Mouse (Mus musculus) bone marrow, adult 2 months (tissue): ENCODE results near the gene 4933428G20Rik. TPM values are rescaled to one million over a fixed set of nuclear protein-coding genes. Genes with fewer than 3 reads are reported as not detected.
A peak's percentile ranks its signal among the peaks of the same experiment; 100 is the strongest.

Source experiments
- H3K27ac ChIP-seq: fragments of 200-500 bp; 2 replicates; pipeline ENCODE4 v1.5.1; 2012; ENCODE audit warnings: low read depth, mild to moderate bottlenecking, control low read depth, inconsistent platforms, low read length; ENCODE audit not compliant: control insufficient read depth, poor library complexity, insufficient read depth
- H3K4me1 ChIP-seq: fragments of 200-500 bp; 2 replicates; pipeline ENCODE4 v1.6.1; 2011; ENCODE audit warnings: low read length; ENCODE audit not compliant: control insufficient read depth, insufficient read depth
- H3K4me3 ChIP-seq: fragments of 200-500 bp; replicated peaks from 2 replicates; pipeline ENCODE3; 2011; ENCODE audit warnings: mild to moderate bottlenecking, low read depth, low read length, control low read depth; ENCODE audit not compliant: control insufficient read depth
- CTCF ChIP-seq: fragments of 200-500 bp; IDR thresholded peaks from 2 replicates; pipeline ENCODE4 v1.5.1; 2011; ENCODE audit warnings: low read length, control low read depth; ENCODE audit not compliant: control insufficient read depth, insufficient read depth
- POLR2A ChIP-seq: fragments of 200-500 bp; IDR thresholded peaks from 2 replicates; pipeline ENCODE4 v1.6.1; 2011; ENCODE audit warnings: low read depth, mild to moderate bottlenecking, control low read depth, low read length, borderline replicate concordance; ENCODE audit not compliant: control insufficient read depth
- WGBS: fragments of 180-500 bp; shearing (Covaris S2); methylation state at CpG from one replicate; pipeline ENCODE4 v1.1.7; 2018; 5-methylcytosine and 5-hydroxymethylcytosine counted together
- polyA plus RNA-seq: library from polyadenylated mRNA; stranded (reverse); fragments of >200 nt; gene quantifications from 2 replicates; pipeline ENCODE4 v1.2.4, GENCODE M21; 2011; ENCODE audit warnings: low replicate concordance; ENCODE audit not compliant: missing spikeins, insufficient read depth, insufficient read length

The 4933428G20Rik gene
- polyA plus RNA-seq, 1 experiment = not detected

GRCm38 (mm10) chr11:97468639-97469287, 31.4 kb downstream of the 4933428G20Rik start:
- no peak overlapping the region for H3K4me3 ChIP-seq
- TF ChIP-seq POLR2A (no peak), CTCF (peak; percentile 99)
- H3K4me1 ChIP-seq = no peaks in the 10 kb centered on the region
- 61% methylated on average over 14 of the region's 14 CpGs for WGBS
- H3K27ac ChIP-seq = no peak overlapping the region

GRCm38 (mm10) chr11:97466444-97467160, 33.5 kb downstream of the 4933428G20Rik start:
- Histone ChIP-seq H3K27ac (no peak overlapping the region), H3K4me3 (no peak overlapping the region), H3K4me1 (no peaks in the 10 kb centered on the region)
- 89% methylated on average over 10 of the region's 10 CpGs for WGBS
- TF ChIP-seq CTCF (no peak), POLR2A (no peak)

GRCm38 (mm10) chr11:97465957-97466356, 34.2 kb downstream of the 4933428G20Rik start:
- TF ChIP-seq CTCF = no peak
- H3K4me1 ChIP-seq = no peaks in the 10 kb centered on the region
- H3K4me3 ChIP-seq = no peak overlapping the region
- WGBS = 89% methylated on average over 12 of the region's 12 CpGs
- no peak overlapping the region for H3K27ac ChIP-seq

DNA sequence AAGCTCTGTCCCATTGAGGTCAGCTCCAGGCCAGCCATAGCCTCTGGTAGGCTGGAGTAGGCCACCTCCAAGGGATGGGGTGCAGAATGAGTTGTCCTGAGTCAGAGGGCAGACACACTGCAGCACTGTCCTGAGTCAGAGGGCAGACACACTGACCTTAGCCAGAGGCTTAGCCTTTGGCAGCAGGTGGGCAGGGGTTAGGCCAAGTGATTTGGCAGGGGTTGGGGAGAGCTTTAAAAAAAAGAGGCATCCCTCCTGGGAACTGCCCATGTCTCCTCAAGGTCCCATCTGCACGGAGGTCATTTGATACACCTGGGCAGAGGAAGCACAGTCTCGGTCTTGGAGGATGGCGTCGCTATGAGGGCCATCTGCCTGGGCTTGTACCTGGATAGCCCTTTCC, 36.1 kb downstream of the 4933428G20Rik start:
- 91% methylated on average over 4 of the region's 4 CpGs for WGBS
- no peak overlapping the region for H3K27ac ChIP-seq
- H3K4me1 ChIP-seq = no peaks in the 10 kb centered on the region
- TF ChIP-seq POLR2A = no peak
- TF ChIP-seq CTCF = no peak
- H3K4me3 ChIP-seq = no peak overlapping the region

DNA sequence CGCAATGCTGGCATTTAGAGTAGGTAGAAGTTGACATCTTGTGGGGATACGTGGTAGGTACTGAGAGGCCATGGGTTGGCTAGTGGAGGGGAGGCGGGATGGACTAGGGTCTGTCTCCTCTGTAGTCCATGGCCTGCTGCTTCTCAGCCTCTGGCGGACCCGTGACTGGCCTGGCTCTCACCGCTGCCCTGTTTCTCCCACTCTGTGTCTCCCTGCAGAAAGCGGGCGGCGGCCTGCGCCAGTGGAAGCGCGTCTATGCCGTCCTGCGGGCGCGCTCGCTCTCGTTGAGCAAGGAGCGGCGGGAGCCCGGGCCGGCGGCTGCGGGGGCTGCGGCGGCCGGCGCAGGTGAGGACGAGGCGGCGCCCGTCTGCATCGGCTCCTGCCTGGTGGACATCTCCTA, 37.0 kb downstream of the 4933428G20Rik start:
- WGBS = 94% methylated on average over 33 of the region's 33 CpGs
- Histone ChIP-seq H3K27ac (no peak overlapping the region), H3K4me1 (no peaks in the 10 kb centered on the region), H3K4me3 (no peak overlapping the region)
- no peak for TF ChIP-seq POLR2A
- no peak for TF ChIP-seq CTCF

GRCm38 (mm10) chr11:97462538-97462937, 37.6 kb downstream of the 4933428G20Rik start:
- WGBS = 87% methylated on average over 6 of the region's 6 CpGs
- Histone ChIP-seq H3K27ac (no peak overlapping the region), H3K4me3 (no peak overlapping the region), H3K4me1 (no peaks in the 10 kb centered on the region)
- TF ChIP-seq POLR2A = no peak
- TF ChIP-seq CTCF = no peak

GRCm38 (mm10) chr11:97461307-97461820, 38.8 kb downstream of the 4933428G20Rik start:
- WGBS = 93% methylated on average over 3 of the region's 3 CpGs
- Histone ChIP-seq H3K4me1 (no peaks in the 10 kb centered on the region), H3K27ac (no peak overlapping the region), H3K4me3 (no peak overlapping the region)
- TF ChIP-seq POLR2A (no peak; the same call in 1 of the 2 replicates), CTCF (no peak)

GRCm38 (mm10) chr11:97457120-97457519, 43.0 kb downstream of the 4933428G20Rik start:
- no peak overlapping the region for H3K4me3 ChIP-seq
- TF ChIP-seq CTCF = no peak
- WGBS = 84% methylated on average over 4 of the region's 4 CpGs
- H3K27ac ChIP-seq = no peak overlapping the region
- H3K4me1 ChIP-seq = no peaks in the 10 kb centered on the region
